Mouse (Mus musculus): ENCODE results near the gene Kcnh4. TPM values are rescaled to one million over a fixed set of nuclear protein-coding genes. Genes with fewer than 3 reads are reported as not detected.

Gene Kcnh4
- polyA plus RNA-seq, 1 experiment = 0.82 TPM

- 90% methylated on average over 15 of the region's 15 CpGs for WGBS
Observed at GRCm38 (mm10) chr11:100781763-100782475, 22.2 kb upstream of the Kcnh4 start.

GRCm38 (mm10) chr11:100780247-100780646 lies 20.5 kb upstream of the Kcnh4 start:
- no peak for DNase-seq (ENCODE audit: low read depth in 1 of 2, low spot score in 2 of 2)
- peaks cover 28% of the 10 kb centered on the region for H3K36me3 ChIP-seq (ENCODE audit: control insufficient read depth, insufficient read depth, low read length)
- WGBS = 94% methylated on average over 8 of the region's 8 CpGs
- no peaks in the 10 kb centered on the region for H3K27me3 ChIP-seq (ENCODE audit: control insufficient read depth, insufficient read depth, low read length)
- no peaks in the 10 kb centered on the region for H3K4me1 ChIP-seq (ENCODE audit: control insufficient read depth, insufficient read depth, insufficient read length)
- no peak overlapping the region for H3K4me3 ChIP-seq (ENCODE audit: extremely low read depth, insufficient read depth, insufficient read length)
- TF ChIP-seq POLR2A (IDR thresholded peaks at IDR 0.05; ENCODE audit: low read depth, low read length) (no peak), CTCF (IDR thresholded peaks at IDR 0.05; ENCODE audit: extremely low read depth, insufficient read depth, insufficient read length, insufficient replicate concordance) (no peak)
- no peak overlapping the region for H3K27ac ChIP-seq (ENCODE audit: insufficient read depth, low read length)

More at GRCm38 (mm10) chr11:100781763-100782475, 22.2 kb upstream of the Kcnh4 start:
- Histone ChIP-seq H3K27ac (ENCODE audit: insufficient read depth, low read length) (no peak overlapping the region), H3K27me3 (ENCODE audit: control insufficient read depth, insufficient read depth, low read length) (no peaks in the 10 kb centered on the region), H3K4me1 (ENCODE audit: control insufficient read depth, insufficient read depth, insufficient read length) (no peaks in the 10 kb centered on the region), H3K36me3 (ENCODE audit: control insufficient read depth, insufficient read depth, low read length) (peaks cover 32% of the 10 kb centered on the region), H3K4me3 (ENCODE audit: extremely low read depth, insufficient read depth, insufficient read length) (no peak overlapping the region)
- no peak for TF ChIP-seq POLR2A (IDR thresholded peaks at IDR 0.05; ENCODE audit: low read depth, low read length)
- no peak for TF ChIP-seq CTCF (IDR thresholded peaks at IDR 0.05; ENCODE audit: extremely low read depth, insufficient read depth, insufficient read length, insufficient replicate concordance)
- DNase-seq (ENCODE audit: low read depth in 1 of 2, low spot score in 2 of 2) = no peak

- DNase-seq (ENCODE audit: low read depth in 1 of 2, low spot score in 2 of 2) = no peak
- WGBS = 87% methylated on average over 3 of the region's 3 CpGs
- no peak overlapping the region for H3K27ac ChIP-seq (ENCODE audit: insufficient read depth, low read length)
- no peak overlapping the region for H3K4me3 ChIP-seq (ENCODE audit: extremely low read depth, insufficient read depth, insufficient read length)
- H3K27me3 ChIP-seq (ENCODE audit: control insufficient read depth, insufficient read depth, low read length) = no peaks in the 10 kb centered on the region
- peaks cover 21% of the 10 kb centered on the region for H3K36me3 ChIP-seq (ENCODE audit: control insufficient read depth, insufficient read depth, low read length)
- no peaks in the 10 kb centered on the region; the same call in 1 of the 2 replicates for H3K4me1 ChIP-seq (ENCODE audit: control insufficient read depth, insufficient read depth, insufficient read length)
- TF ChIP-seq POLR2A (IDR thresholded peaks at IDR 0.05; ENCODE audit: low read depth, low read length) = no peak
- no peak for TF ChIP-seq CTCF (IDR thresholded peaks at IDR 0.05; ENCODE audit: extremely low read depth, insufficient read depth, insufficient read length, insufficient replicate concordance)
Observed at GRCm38 (mm10) chr11:100778069-100778468, 18.3 kb upstream of the Kcnh4 start.

- no peaks in the 10 kb centered on the region for H3K27me3 ChIP-seq (ENCODE audit: control insufficient read depth, insufficient read depth, low read length)
- TF ChIP-seq POLR2A (IDR thresholded peaks at IDR 0.05; ENCODE audit: low read depth, low read length) (no peak), CTCF (IDR thresholded peaks at IDR 0.05; ENCODE audit: extremely low read depth, insufficient read depth, insufficient read length, insufficient replicate concordance) (no peak)
Observed at GRCm38 (mm10) chr11:100775921-100776320, 16.2 kb upstream of the Kcnh4 start.

GRCm38 (mm10) chr11:100774261-100774660 lies 14.5 kb upstream of the Kcnh4 start:
- Histone ChIP-seq H3K36me3 (ENCODE audit: control insufficient read depth, insufficient read depth, low read length) (no peaks in the 10 kb centered on the region), H3K27ac (ENCODE audit: insufficient read depth, low read length) (no peak overlapping the region), H3K27me3 (ENCODE audit: control insufficient read depth, insufficient read depth, low read length) (no peaks in the 10 kb centered on the region), H3K4me3 (ENCODE audit: extremely low read depth, insufficient read depth, insufficient read length) (no peak overlapping the region), H3K4me1 (ENCODE audit: control insufficient read depth, insufficient read depth, insufficient read length) (peaks cover 3% of the 10 kb centered on the region; the same call in 1 of the 2 replicates)
- 83% methylated on average over 4 of the region's 4 CpGs for WGBS
- no peak for DNase-seq (ENCODE audit: low read depth in 1 of 2, low spot score in 2 of 2)
- TF ChIP-seq POLR2A (IDR thresholded peaks at IDR 0.05; ENCODE audit: low read depth, low read length) = no peak
- TF ChIP-seq CTCF (IDR thresholded peaks at IDR 0.05; ENCODE audit: extremely low read depth, insufficient read depth, insufficient read length, insufficient replicate concordance) = no peak

More at GRCm38 (mm10) chr11:100775921-100776320, 16.2 kb upstream of the Kcnh4 start:
- H3K4me3 ChIP-seq (ENCODE audit: extremely low read depth, insufficient read depth, insufficient read length) = no peak overlapping the region
- DNase-seq (ENCODE audit: low read depth in 1 of 2, low spot score in 2 of 2) = peak; percentile 50 to 61
- peaks cover 4% of the 10 kb centered on the region for H3K36me3 ChIP-seq (ENCODE audit: control insufficient read depth, insufficient read depth, low read length)
- H3K4me1 ChIP-seq (ENCODE audit: control insufficient read depth, insufficient read depth, insufficient read length) = peaks cover 3% of the 10 kb centered on the region; the same call in 1 of the 2 replicates
- peak overlapping the region; percentile 84 for H3K27ac ChIP-seq (ENCODE audit: insufficient read depth, low read length)
- 41% methylated on average over 10 of the region's 10 CpGs for WGBS

- DNase-seq (ENCODE audit: low read depth in 1 of 2, low spot score in 2 of 2) = peak; percentile 47 to 85
- peaks cover 3% of the 10 kb centered on the region; the same call in 1 of the 2 replicates for H3K4me1 ChIP-seq (ENCODE audit: control insufficient read depth, insufficient read depth, insufficient read length)
- peak within 1 kb of the TSS; percentile 80 for H3K27ac ChIP-seq (ENCODE audit: insufficient read depth, low read length)
- peak within 1 kb of the TSS; percentile 77 for H3K4me3 ChIP-seq (ENCODE audit: extremely low read depth, insufficient read depth, insufficient read length)
- WGBS = 8% methylated on average over 17 of the region's 17 CpGs
- no peak for TF ChIP-seq POLR2A (IDR thresholded peaks at IDR 0.05; ENCODE audit: low read depth, low read length)
- no peak for TF ChIP-seq CTCF (IDR thresholded peaks at IDR 0.05; ENCODE audit: extremely low read depth, insufficient read depth, insufficient read length, insufficient replicate concordance)
- peaks cover 4% of the 10 kb centered on the region; the same call in 1 of the 2 replicates for H3K36me3 ChIP-seq (ENCODE audit: control insufficient read depth, insufficient read depth, low read length)
- no peaks in the 10 kb centered on the region for H3K27me3 ChIP-seq (ENCODE audit: control insufficient read depth, insufficient read depth, low read length)
Observed at GRCm38 (mm10) chr11:100770646-100771408, 11.1 kb upstream of the Kcnh4 start, which contains the start of gene Ghdc. Gene Ghdc (minus strand): TSS chr11:100770957.

All from spleen, adult 2 months (tissue).